Mouse (Mus musculus) layer of hippocampus, postnatal 36 days (tissue): ENCODE results near the gene Gm21119. TPM values are rescaled to one million over a fixed set of nuclear protein-coding genes. Genes with fewer than 3 reads are reported as not detected.
"Not testable (repeated sequence)": the region's sequence is repeated elsewhere in the genome, so short reads cannot be mapped to it uniquely, and the experiment has no call there.

Source experiments
- DNase-seq, 2 experiments: peaks; one replicate each; pipeline ENCODE4 v3.0.0; 2022
- total RNA-seq, 2 experiments: library from RNA; stranded (reverse); gene quantifications; 2 replicates each; pipeline ENCODE4 v1.2.3; 2021

Gm21119 gene
- total RNA-seq, 2 experiments from 2014 or later, result 0.67 to 1.0 TPM

GRCm38 (mm10) chr8:20678418-20678817 lies 63.7 kb downstream of the Gm21119 start:
- DNase-seq, result not testable (repeated sequence)
